Mouse (Mus musculus): ENCODE measurements around the gene Tmod4. TPM values are rescaled to one million over a fixed set of nuclear protein-coding genes. Genes with fewer than 3 reads are reported as not detected.
A peak's percentile ranks its signal among the peaks of the same experiment; 100 is the strongest.

Gene Tmod4
- polyA plus RNA-seq, 1 experiment from 2014 or later: 1.0 TPM

- 81% methylated on average over 10 of the region's 10 CpGs for WGBS
- DNase-seq (ENCODE audit: low spot score) (no peak), ATAC-seq (ENCODE audit: insufficient read depth, low FRiP score, low TSS enrichment) (no peak)
- H3K27ac ChIP-seq (ENCODE audit: low read depth, low read length): no peak within 1 kb of the TSS
- H3K27me3 ChIP-seq (ENCODE audit: control insufficient read depth, insufficient read depth, low read length): no peaks in the 10 kb centered on the region
- no peaks in the 10 kb centered on the region for H3K4me1 ChIP-seq (ENCODE audit: control insufficient read depth, insufficient read depth, low read length)
- no peak within 1 kb of the TSS for H3K9ac ChIP-seq (ENCODE audit: low read length)
- no peaks in the 10 kb centered on the region for H3K9me3 ChIP-seq (ENCODE audit: control insufficient read depth, low read length)
- H3K4me2 ChIP-seq (ENCODE audit: low read depth): no peak within 1 kb of the TSS
- H3K4me3 ChIP-seq (ENCODE audit: low read depth, low read length): 0 out of 2 replicates have a peak within 1 kb of the TSS, but pooled peaks have one; percentile 0
- H3K36me3 ChIP-seq (ENCODE audit: control insufficient read depth, insufficient read depth, low read length): peaks cover 4% of the 10 kb centered on the region
Observed at GRCm38 (mm10) chr3:95141952-95142616, 17.8 kb downstream of the Tmod4 start, which contains the start of gene Tnfaip8l2. Gene Tnfaip8l2 (minus strand): TSS chr3:95142360.

- no peak for ATAC-seq (ENCODE audit: insufficient read depth, low FRiP score, low TSS enrichment)
Observed at GRCm38 (mm10) chr3:95142617-95143011, 18.3 kb downstream of the Tmod4 start.

GRCm38 (mm10) chr3:95147924-95148323 lies 23.6 kb downstream of the Tmod4 start:
- Histone ChIP-seq H3K27ac (ENCODE audit: low read depth, low read length) (no peak overlapping the region), H3K4me2 (ENCODE audit: low read depth) (no peak overlapping the region), H3K27me3 (ENCODE audit: control insufficient read depth, insufficient read depth, low read length) (no peaks in the 10 kb centered on the region), H3K4me1 (ENCODE audit: control insufficient read depth, insufficient read depth, low read length) (no peaks in the 10 kb centered on the region), H3K9ac (ENCODE audit: low read length) (no peak overlapping the region), H3K36me3 (ENCODE audit: control insufficient read depth, insufficient read depth, low read length) (no peaks in the 10 kb centered on the region), H3K4me3 (ENCODE audit: low read depth, low read length) (no peak overlapping the region), H3K9me3 (ENCODE audit: control insufficient read depth, low read length) (no peaks in the 10 kb centered on the region)
- DNase-seq (ENCODE audit: low spot score) (no peak), ATAC-seq (ENCODE audit: insufficient read depth, low FRiP score, low TSS enrichment) (no peak)
- WGBS: 32% methylated on average over 3 of the region's 3 CpGs

More at GRCm38 (mm10) chr3:95142617-95143011, 18.3 kb downstream of the Tmod4 start:
- DNase-seq (ENCODE audit: low spot score): peak; percentile 88
- H3K36me3 ChIP-seq (ENCODE audit: control insufficient read depth, insufficient read depth, low read length): peaks cover 4% of the 10 kb centered on the region
- H3K4me1 ChIP-seq (ENCODE audit: control insufficient read depth, insufficient read depth, low read length): no peaks in the 10 kb centered on the region
- no peaks in the 10 kb centered on the region for H3K9me3 ChIP-seq (ENCODE audit: control insufficient read depth, low read length)
- WGBS: 9% methylated on average over 5 of the region's 5 CpGs
- H3K9ac ChIP-seq (ENCODE audit: low read length): no peak overlapping the region
- no peak overlapping the region for H3K4me2 ChIP-seq (ENCODE audit: low read depth)
- H3K27ac ChIP-seq (ENCODE audit: low read depth, low read length): no peak overlapping the region
- no peaks in the 10 kb centered on the region for H3K27me3 ChIP-seq (ENCODE audit: control insufficient read depth, insufficient read depth, low read length)
- H3K4me3 ChIP-seq (ENCODE audit: low read depth, low read length): no peak overlapping the region

- 51% methylated on average over 4 of the region's 4 CpGs for WGBS
- H3K4me1 ChIP-seq (ENCODE audit: control insufficient read depth, insufficient read depth, low read length): no peaks in the 10 kb centered on the region
- no peak for ATAC-seq (ENCODE audit: insufficient read depth, low FRiP score, low TSS enrichment)
- H3K4me3 ChIP-seq (ENCODE audit: low read depth, low read length): no peak overlapping the region
- no peaks in the 10 kb centered on the region for H3K27me3 ChIP-seq (ENCODE audit: control insufficient read depth, insufficient read depth, low read length)
- H3K9ac ChIP-seq (ENCODE audit: low read length): no peak overlapping the region
- DNase-seq (ENCODE audit: low spot score): no peak
- no peaks in the 10 kb centered on the region for H3K36me3 ChIP-seq (ENCODE audit: control insufficient read depth, insufficient read depth, low read length)
- no peak overlapping the region for H3K27ac ChIP-seq (ENCODE audit: low read depth, low read length)
- H3K9me3 ChIP-seq (ENCODE audit: control insufficient read depth, low read length): no peaks in the 10 kb centered on the region
- H3K4me2 ChIP-seq (ENCODE audit: low read depth): no peak overlapping the region
Observed at GRCm38 (mm10) chr3:95153874-95154273, 29.6 kb downstream of the Tmod4 start.

GRCm38 (mm10) chr3:95159511-95159986 lies 35.3 kb downstream of the Tmod4 start:
- 15% methylated on average over 8 of the region's 8 CpGs for WGBS
- no peaks in the 10 kb centered on the region for H3K36me3 ChIP-seq (ENCODE audit: control insufficient read depth, insufficient read depth, low read length)
- H3K27ac ChIP-seq (ENCODE audit: low read depth, low read length): no peak overlapping the region
- DNase-seq (ENCODE audit: low spot score) (no peak), ATAC-seq (ENCODE audit: insufficient read depth, low FRiP score, low TSS enrichment) (no peak)
- H3K4me3 ChIP-seq (ENCODE audit: low read depth, low read length): peak overlapping the region; percentile 86
- peak overlapping the region; percentile 66 for H3K4me2 ChIP-seq (ENCODE audit: low read depth)
- H3K27me3 ChIP-seq (ENCODE audit: control insufficient read depth, insufficient read depth, low read length): no peaks in the 10 kb centered on the region
- peaks cover 24% of the 10 kb centered on the region for H3K4me1 ChIP-seq (ENCODE audit: control insufficient read depth, insufficient read depth, low read length)
- no peaks in the 10 kb centered on the region for H3K9me3 ChIP-seq (ENCODE audit: control insufficient read depth, low read length)
- peak overlapping the region; percentile 42 for H3K9ac ChIP-seq (ENCODE audit: low read length)

GRCm38 (mm10) chr3:95159987-95160963 lies 36.0 kb downstream of the Tmod4 start, which contains the start of gene Sema6c:
Gene Sema6c (plus strand): TSS chr3:95160457.
- peak; percentile 93 for DNase-seq (ENCODE audit: low spot score)
- H3K27me3 ChIP-seq (ENCODE audit: control insufficient read depth, insufficient read depth, low read length): no peaks in the 10 kb centered on the region
- peak within 1 kb of the TSS; percentile 66 for H3K4me2 ChIP-seq (ENCODE audit: low read depth)
- H3K4me1 ChIP-seq (ENCODE audit: control insufficient read depth, insufficient read depth, low read length): peaks cover 24% of the 10 kb centered on the region
- peak within 1 kb of the TSS; percentile 86 for H3K4me3 ChIP-seq (ENCODE audit: low read depth, low read length)
- peak; percentile 97 for ATAC-seq (ENCODE audit: insufficient read depth, low FRiP score, low TSS enrichment)
- H3K36me3 ChIP-seq (ENCODE audit: control insufficient read depth, insufficient read depth, low read length): no peaks in the 10 kb centered on the region
- WGBS: under 1% methylated on average over 66 of the region's 66 CpGs
- no peaks in the 10 kb centered on the region for H3K9me3 ChIP-seq (ENCODE audit: control insufficient read depth, low read length)
- peak within 1 kb of the TSS; percentile 87 for H3K9ac ChIP-seq (ENCODE audit: low read length)
- peak within 1 kb of the TSS; percentile 54; the same call in 1 of the 2 replicates for H3K27ac ChIP-seq (ENCODE audit: low read depth, low read length)

GRCm38 (mm10) chr3:95161041-95161551 lies 36.8 kb downstream of the Tmod4 start:
- H3K27ac ChIP-seq (ENCODE audit: low read depth, low read length): 0 out of 2 replicates have a peak overlapping the region, but pooled peaks have one; percentile 29
- 1% methylated on average over 30 of the region's 30 CpGs for WGBS

GRCm38 (mm10) chr3:95161618-95162344 lies 37.5 kb downstream of the Tmod4 start:
- H3K4me1 ChIP-seq (ENCODE audit: control insufficient read depth, insufficient read depth, low read length): peaks cover 24% of the 10 kb centered on the region
- H3K27ac ChIP-seq (ENCODE audit: low read depth, low read length): peak overlapping the region; percentile 29; the same call in 1 of the 2 replicates
- 4% methylated on average over 9 of the region's 9 CpGs for WGBS
- H3K4me3 ChIP-seq (ENCODE audit: low read depth, low read length): peak overlapping the region; percentile 86
- no peak for ATAC-seq (ENCODE audit: insufficient read depth, low FRiP score, low TSS enrichment)
- DNase-seq (ENCODE audit: low spot score): peak; percentile 23
- H3K4me2 ChIP-seq (ENCODE audit: low read depth): peak overlapping the region; percentile 66
- no peaks in the 10 kb centered on the region for H3K9me3 ChIP-seq (ENCODE audit: control insufficient read depth, low read length)
- H3K9ac ChIP-seq (ENCODE audit: low read length): peak overlapping the region; percentile 87
- H3K27me3 ChIP-seq (ENCODE audit: control insufficient read depth, insufficient read depth, low read length): no peaks in the 10 kb centered on the region
- H3K36me3 ChIP-seq (ENCODE audit: control insufficient read depth, insufficient read depth, low read length): no peaks in the 10 kb centered on the region; the same call in 1 of the 2 replicates

More at GRCm38 (mm10) chr3:95161041-95161551, 36.8 kb downstream of the Tmod4 start:
- peak overlapping the region; percentile 66 for H3K4me2 ChIP-seq (ENCODE audit: low read depth)
- H3K9ac ChIP-seq (ENCODE audit: low read length): peak overlapping the region; percentile 87
- H3K4me3 ChIP-seq (ENCODE audit: low read depth, low read length): peak overlapping the region; percentile 86
- no peaks in the 10 kb centered on the region for H3K9me3 ChIP-seq (ENCODE audit: control insufficient read depth, low read length)
- no peaks in the 10 kb centered on the region for H3K27me3 ChIP-seq (ENCODE audit: control insufficient read depth, insufficient read depth, low read length)
- H3K4me1 ChIP-seq (ENCODE audit: control insufficient read depth, insufficient read depth, low read length): peaks cover 24% of the 10 kb centered on the region
- peak; percentile 22 for ATAC-seq (ENCODE audit: insufficient read depth, low FRiP score, low TSS enrichment)
- peak; percentile 51 for DNase-seq (ENCODE audit: low spot score)
- no peaks in the 10 kb centered on the region for H3K36me3 ChIP-seq (ENCODE audit: control insufficient read depth, insufficient read depth, low read length)

Data from neural tube, embryonic 11.5 days (tissue).